Mouse (Mus musculus): Measurements from ENCODE around the gene Jmjd6. TPM values are rescaled to one million over a fixed set of nuclear protein-coding genes. Genes with fewer than 3 reads are reported as not detected.

The Jmjd6 gene
- polyA plus RNA-seq, 2 experiments, result 14.8 to 24.7 TPM

- H3K4me2 ChIP-seq (ENCODE audit: low read depth), result no peak overlapping the region
- no peak for DNase-seq (ENCODE audit: low read depth in 3 of 3, low spot score in 3 of 3)
- TF ChIP-seq EP300 (IDR thresholded peaks at IDR 0.05; ENCODE audit: low read depth) (no peak), CTCF (IDR thresholded peaks at IDR 0.05; ENCODE audit: low read depth) (no peak)
- no peaks in the 10 kb centered on the region for H3K9me3 ChIP-seq (ENCODE audit: control insufficient read depth, low read length)
- 75% methylated on average over 5 of the region's 5 CpGs for WGBS (ENCODE audit: insufficient replicate concordance)
- H3K27me3 ChIP-seq (ENCODE audit: control insufficient read depth, insufficient read depth, low read length), result no peaks in the 10 kb centered on the region
- H3K36me3 ChIP-seq (replicated peaks; ENCODE audit: control insufficient read depth, insufficient read depth, low read depth), result no peaks in the 10 kb centered on the region
- no peak overlapping the region for H3K4me3 ChIP-seq (ENCODE audit: insufficient read depth in 1 of 2, low read depth in 2 of 2, low read length in 2 of 2)
- ATAC-seq (ENCODE audit: insufficient read depth), result no peak
- H3K9ac ChIP-seq (replicated peaks), result no peak overlapping the region
- H3K4me1 ChIP-seq (replicated peaks; ENCODE audit: control insufficient read depth in 2 of 2, insufficient read depth in 2 of 2, low read length in 1 of 2), result no peaks in the 10 kb centered on the region
- H3K27ac ChIP-seq, result no peak overlapping the region
Measured at GRCm38 (mm10) chr11:116799364-116799763, 43.9 kb downstream of the Jmjd6 start.

Other genes with a start within 250 kb of the Jmjd6 start
- gene Rhbdf2, start 216.4 kb downstream of the Jmjd6 start, polyA plus RNA-seq (2012; rRNA removed), result 8.3 and 11.1 TPM in 2 replicates
- gene Rhbdf2, start 216.4 kb downstream of the Jmjd6 start, polyA plus RNA-seq (2014; fragmentation: Nextera tagmentation; extraction: Ambion mirVana), result 3.8 and 5.2 TPM in 2 replicates
- gene Prcd, start 189.9 kb downstream of the Jmjd6 start, polyA plus RNA-seq (2012; rRNA removed), result 0.11 and 0.14 TPM in 2 replicates
- 0.19 and 0.20 TPM in 2 replicates for gene Prcd, start 189.9 kb downstream of the Jmjd6 start, polyA plus RNA-seq (2014; fragmentation: Nextera tagmentation; extraction: Ambion mirVana)
- gene Cygb, start 189.1 kb downstream of the Jmjd6 start, polyA plus RNA-seq (2012; rRNA removed), result 0.41 and 0.64 TPM in 2 replicates
- 0.44 and 0.81 TPM in 2 replicates for gene Cygb, start 189.1 kb downstream of the Jmjd6 start, polyA plus RNA-seq (2014; fragmentation: Nextera tagmentation; extraction: Ambion mirVana)
- gene St6galnac1, start 67.9 kb downstream of the Jmjd6 start, polyA plus RNA-seq (2012; rRNA removed), result not detected in 2 replicates
- gene St6galnac1, start 67.9 kb downstream of the Jmjd6 start, polyA plus RNA-seq (2014; fragmentation: Nextera tagmentation; extraction: Ambion mirVana), result not detected in 2 replicates
- gene Mxra7, start 15.4 kb downstream of the Jmjd6 start, polyA plus RNA-seq (2012; rRNA removed), result 0.71 and 1.3 TPM in 2 replicates
- 1.1 TPM in 2 replicates for gene Mxra7, start 15.4 kb downstream of the Jmjd6 start, polyA plus RNA-seq (2014; fragmentation: Nextera tagmentation; extraction: Ambion mirVana)
- 12.9 and 17.5 TPM in 2 replicates for gene Mettl23, start 171 bp downstream of the Jmjd6 start, polyA plus RNA-seq (2012; rRNA removed)
- 37.1 and 41.0 TPM in 2 replicates for gene Mettl23, start 171 bp downstream of the Jmjd6 start, polyA plus RNA-seq (2014; fragmentation: Nextera tagmentation; extraction: Ambion mirVana)
- gene Mfsd11, start 9.0 kb upstream of the Jmjd6 start, polyA plus RNA-seq (2012; rRNA removed), result 5.3 and 5.6 TPM in 2 replicates
- gene Mfsd11, start 9.0 kb upstream of the Jmjd6 start, polyA plus RNA-seq (2014; fragmentation: Nextera tagmentation; extraction: Ambion mirVana), result 7.4 and 10.2 TPM in 2 replicates
- gene Srsf2, start 9.6 kb upstream of the Jmjd6 start, polyA plus RNA-seq (2012; rRNA removed), result 231 and 334 TPM in 2 replicates
- 426 and 459 TPM in 2 replicates for gene Srsf2, start 9.6 kb upstream of the Jmjd6 start, polyA plus RNA-seq (2014; fragmentation: Nextera tagmentation; extraction: Ambion mirVana)
- 0.16 TPM in 1 of 2 replicates, not detected in the other for gene Mgat5b, start 75.4 kb upstream of the Jmjd6 start, polyA plus RNA-seq (2012; rRNA removed)
- gene Mgat5b, start 75.4 kb upstream of the Jmjd6 start, polyA plus RNA-seq (2014; fragmentation: Nextera tagmentation; extraction: Ambion mirVana), result not detected in 2 replicates